Mouse (Mus musculus) CH12.LX (cell line): ENCODE data around the gene Nup133. TPM values are rescaled to one million over a fixed set of nuclear protein-coding genes. Genes with fewer than 3 reads are reported as not detected.
A peak's percentile ranks its signal among the peaks of the same experiment; 100 is the strongest.

Experiments used
- DNase-seq: peaks from one replicate; pipeline ENCODE4 v3.0.0-alpha.2; 2013; ENCODE audit errors: extremely low read depth
- H3K27ac ChIP-seq: 2 replicates; pipeline ENCODE4 v1.5.1; 2012; ENCODE audit warnings: low read depth, mild to moderate bottlenecking, control low read depth, moderate library complexity; ENCODE audit not compliant: insufficient read depth
- H3K27me3 ChIP-seq: replicated peaks from 2 replicates; pipeline ENCODE3; 2012; ENCODE audit warnings: inconsistent platforms
- H3K36me3 ChIP-seq, 2 experiments: replicated peaks in 1 of 2; 2 replicates each; pipeline versions ENCODE3 to v1.6.1; 2012; ENCODE audit warnings: inconsistent platforms in 1 of 2, low read length in 1 of 2, mild to moderate bottlenecking in 1 of 2, mixed read lengths in 1 of 2, moderate library complexity in 1 of 2; ENCODE audit not compliant: control insufficient read depth in 1 of 2, insufficient read depth in 1 of 2
- H3K4me1 ChIP-seq, 2 experiments: 2 replicates each; pipeline ENCODE4 v1.6.1; 2012; ENCODE audit warnings: inconsistent platforms in 1 of 2, moderate library complexity in 1 of 2; ENCODE audit not compliant: insufficient read depth in 2 of 2, control insufficient read depth in 1 of 2
- H3K4me2 ChIP-seq: 2 replicates; pipeline ENCODE4 v1.6.1; 2012; ENCODE audit warnings: low read depth, mild to moderate bottlenecking, control low read depth; ENCODE audit not compliant: poor library complexity, insufficient read depth, severe bottlenecking
- H3K4me3 ChIP-seq, 3 experiments: fragments of 150-350 bp in 1 of 3; sonication (generic) in 1 of 3; replicated peaks in 1 of 3; 2 replicates each; pipeline versions ENCODE3 to v1.5.1; 2011 to 2012; ENCODE audit warnings: low read depth in 2 of 3, low read length in 2 of 3, mild to moderate bottlenecking in 2 of 3, moderate library complexity in 2 of 3, control low read depth in 1 of 3, improper control_type of control experiment in 1 of 3, inconsistent platforms in 1 of 3, mixed read lengths in 1 of 3; ENCODE audit not compliant: poor library complexity in 1 of 3
- H3K79me2 ChIP-seq: replicated peaks from 2 replicates; pipeline ENCODE4 v1.6.1; 2012; ENCODE audit warnings: mild to moderate bottlenecking, moderate library complexity; ENCODE audit not compliant: control insufficient read depth, poor library complexity, insufficient read depth, severe bottlenecking; ENCODE audit errors: extremely low read depth
- H3K9ac ChIP-seq: 2 replicates; pipeline ENCODE4 v1.6.1; 2012; ENCODE audit warnings: low read depth, mild to moderate bottlenecking, control low read depth, moderate library complexity; ENCODE audit not compliant: insufficient read depth
- H3K9me3 ChIP-seq: replicated peaks from 2 replicates; pipeline ENCODE3; 2012; ENCODE audit warnings: low read length, inconsistent platforms, mixed read lengths
- BHLHE40 ChIP-seq: IDR thresholded peaks from 2 replicates; pipeline ENCODE4 v1.6.1; 2011; ENCODE audit warnings: mild to moderate bottlenecking, low read depth, low read length, improper control_type of control experiment
- EP300 ChIP-seq: IDR thresholded peaks from 2 replicates; pipeline ENCODE4 v1.6.1; 2011; ENCODE audit warnings: low read length, improper control_type of control experiment
- ETS1 ChIP-seq: conservative IDR thresholded peaks from 2 replicates; pipeline ENCODE4 v1.6.1; 2012; ENCODE audit warnings: low read depth, mild to moderate bottlenecking, inconsistent platforms, low read length, improper control_type of control experiment, moderate library complexity
- GABPA ChIP-seq: IDR thresholded peaks from 2 replicates; pipeline ENCODE4 v1.6.1; 2012; ENCODE audit warnings: low read depth, low read length, improper control_type of control experiment, inconsistent platforms; ENCODE audit not compliant: insufficient replicate concordance
- HCFC1 ChIP-seq: IDR thresholded peaks from 2 replicates; pipeline ENCODE4 v1.6.1; 2012; ENCODE audit warnings: low read depth, mild to moderate bottlenecking, inconsistent platforms, low read length, improper control_type of control experiment
- IRF4 ChIP-seq: IDR thresholded peaks from 2 replicates; pipeline ENCODE4 v1.6.1; 2014; ENCODE audit warnings: low read depth, mild to moderate bottlenecking, inconsistent platforms, low read length, improper control_type of control experiment
- JUN ChIP-seq: IDR thresholded peaks from 2 replicates; pipeline ENCODE4 v1.6.1; 2011; ENCODE audit warnings: low read depth, mild to moderate bottlenecking, low read length, improper control_type of control experiment, moderate library complexity; ENCODE audit not compliant: insufficient read depth
- JUND ChIP-seq: conservative IDR thresholded peaks from 2 replicates; pipeline ENCODE4 v1.6.1; 2011; ENCODE audit warnings: low read depth, low read length, improper control_type of control experiment
- MAX ChIP-seq: IDR thresholded peaks from 2 replicates; pipeline ENCODE4 v1.6.1; 2011; ENCODE audit warnings: low read length, improper control_type of control experiment
- MAZ ChIP-seq: IDR thresholded peaks from 2 replicates; pipeline ENCODE4 v1.6.1; 2012; ENCODE audit warnings: low read depth, mild to moderate bottlenecking, inconsistent platforms, low read length, improper control_type of control experiment, moderate library complexity
- MXI1 ChIP-seq: IDR thresholded peaks from 2 replicates; pipeline ENCODE4 v1.6.1; 2011; ENCODE audit warnings: mild to moderate bottlenecking, low read depth, low read length, improper control_type of control experiment
- MYC ChIP-seq: IDR thresholded peaks from 2 replicates; pipeline ENCODE4 v1.6.1; 2011; ENCODE audit warnings: low read depth, mild to moderate bottlenecking, improper control_type of control experiment, low read length
- NRF1 ChIP-seq: IDR thresholded peaks from 2 replicates; pipeline ENCODE4 v1.6.1; 2014; ENCODE audit warnings: low read depth, mild to moderate bottlenecking, inconsistent platforms, low read length, improper control_type of control experiment, moderate library complexity
- POLR2A ChIP-seq: IDR thresholded peaks from 2 replicates; pipeline ENCODE4 v1.6.1; 2011; ENCODE audit warnings: low read depth, mild to moderate bottlenecking, improper control_type of control experiment, low read length
- RAD21 ChIP-seq: IDR thresholded peaks from 2 replicates; pipeline ENCODE4 v1.6.1; 2011; ENCODE audit warnings: low read depth, mild to moderate bottlenecking, low read length, improper control_type of control experiment, moderate library complexity
- RCOR1 ChIP-seq: conservative IDR thresholded peaks from 2 replicates; pipeline ENCODE4 v1.6.1; 2012; ENCODE audit warnings: low read depth, mild to moderate bottlenecking, inconsistent platforms, low read length, improper control_type of control experiment
- SIN3A ChIP-seq: IDR thresholded peaks from 2 replicates; pipeline ENCODE4 v1.6.1; 2012; ENCODE audit warnings: low read length, improper control_type of control experiment, inconsistent platforms
- TBP ChIP-seq: conservative IDR thresholded peaks from 2 replicates; pipeline ENCODE4 v1.6.1; 2011; ENCODE audit warnings: low read depth, low read length, improper control_type of control experiment
- TCF12 ChIP-seq: IDR thresholded peaks from 2 replicates; pipeline ENCODE4 v1.6.1; 2014; ENCODE audit warnings: low read depth, mild to moderate bottlenecking, inconsistent platforms, low read length, improper control_type of control experiment
- UBTF ChIP-seq: IDR thresholded peaks from 2 replicates; pipeline ENCODE4 v1.6.1; 2012; ENCODE audit warnings: low read depth, mild to moderate bottlenecking, inconsistent platforms, low read length, improper control_type of control experiment, moderate library complexity
- ZC3H11A ChIP-seq: IDR thresholded peaks from 2 replicates; pipeline ENCODE4 v1.6.1; 2012; ENCODE audit warnings: low read depth, mild to moderate bottlenecking, inconsistent platforms, low read length, improper control_type of control experiment
- dilution Hi-C: fragments of 300-500 bp; cut with MboI; formaldehyde crosslinking; loops from 2 replicates; pipeline ENCODE4 v1.14.3; 2020; ENCODE audit warnings: low sequenced_read_pairs; ENCODE audit not compliant: extremely low pct_unique_long_range_greater_than_20kb, extremely low pct_ligation_motif_present
- in situ Hi-C: fragments of 300-500 bp; cut with MboI; formaldehyde crosslinking; loops from 3 replicates; pipeline ENCODE4 v1.14.3; 2019; ENCODE audit warnings: low sequenced_read_pairs, low pct_ligation_motif_present, low pct_unique_long_range_greater_than_20kb, mixed read lengths
- polyA plus RNA-seq: library from polyadenylated mRNA; unstranded; fragments of >175 nt; gene quantifications from 2 replicates; pipeline ENCODE4 v1.2.1, GENCODE M21; 2012; ENCODE audit warnings: low read depth; ENCODE audit not compliant: insufficient read length
- total RNA-seq, 2 experiments: library from RNA; depleted of rRNA; stranded (reverse); fragments of 300-350 nt in 1 of 2; fragments of >200 nt in 1 of 2; gene quantifications; 2 replicates each; pipeline ENCODE4 v1.2.3; 2012 to 2014

Gene Nup133
- total and polyA plus RNA-seq, 3 experiments = 32.8 to 49.0 (median 39.6) TPM

DNA sequence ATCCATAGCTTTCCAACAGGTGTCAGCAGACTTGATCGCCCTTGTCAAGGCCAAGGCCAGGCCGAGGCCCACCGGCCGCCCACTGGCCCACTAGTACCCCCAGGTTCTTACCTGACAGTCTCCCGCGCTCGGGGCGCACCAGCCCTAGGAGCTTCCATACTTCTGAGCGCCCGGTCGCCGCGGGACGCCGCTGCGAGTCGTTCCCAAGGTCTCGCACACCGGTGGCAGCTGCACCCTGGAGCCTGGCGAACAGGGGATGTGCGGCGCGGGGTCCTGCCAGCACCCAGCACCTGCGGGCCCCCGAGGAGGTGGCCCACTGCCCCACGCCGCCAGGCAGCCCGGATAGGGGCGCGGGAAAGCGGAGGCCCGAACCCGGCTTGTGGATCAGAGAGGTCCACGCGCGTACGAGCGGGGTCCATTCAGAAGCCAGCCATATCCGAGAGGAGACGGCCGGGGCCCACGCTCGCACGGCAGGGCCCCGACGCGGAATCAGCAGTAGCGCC is 33.3 kb upstream of the Nup133 start:
- Histone ChIP-seq H3K27ac (no peak overlapping the region), H3K4me3 (peak overlapping the region; percentile 49 to 71 (median 69)), H3K9me3 (no peaks in the 10 kb centered on the region), H3K79me2 (no peaks in the 10 kb centered on the region), H3K4me2 (peak overlapping the region; percentile 64), H3K36me3 (peaks cover 0 to 11% of the 10 kb centered on the region in 2 experiments), H3K27me3 (no peaks in the 10 kb centered on the region), H3K4me1 (peaks cover 0 to 37% of the 10 kb centered on the region in 2 experiments; a peak in 3 of 4 replicates), H3K9ac (peak overlapping the region; percentile 63)
- dilution Hi-C loops (no loop called here), in situ Hi-C loops (no loop called here)
- TF ChIP-seq TCF12 (no peak), TBP (no peak), SIN3A (no peak), NRF1 (no peak), UBTF (no peak), POLR2A (no peak), ETS1 (no peak), MYC (no peak), MAZ (no peak), BHLHE40 (no peak), GABPA (no peak), EP300 (no peak), JUN (no peak), MAX (no peak), IRF4 (no peak), RCOR1 (no peak), RAD21 (no peak)
- DNase-seq = no peak

DNA sequence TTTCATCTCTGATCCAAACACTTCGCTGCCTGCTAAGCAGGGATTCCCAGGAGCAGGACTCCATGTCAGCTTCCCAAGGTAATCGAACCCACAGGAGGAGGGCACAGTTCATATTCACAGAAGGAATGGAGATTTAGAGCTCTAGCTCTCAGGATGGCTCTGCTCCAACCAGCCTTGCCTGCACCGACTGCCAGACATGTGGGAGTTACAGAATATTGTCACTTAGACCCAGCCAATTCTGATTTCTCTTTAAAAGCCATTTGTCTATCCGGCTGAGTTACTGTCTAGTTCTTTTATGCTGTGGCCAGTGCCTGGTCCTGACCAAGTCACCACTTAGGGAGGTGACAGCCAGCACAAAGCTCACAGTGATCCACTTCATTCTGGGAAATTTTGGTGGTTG is 32.6 kb upstream of the Nup133 start:
- in situ Hi-C loops = no loop called here
- dilution Hi-C loops = no loop called here
- DNase-seq = no peak
- Histone ChIP-seq H3K79me2 (no peaks in the 10 kb centered on the region), H3K9ac (no peak overlapping the region), H3K27me3 (no peaks in the 10 kb centered on the region), H3K4me2 (no peak overlapping the region), H3K4me1 (peaks cover 0 to 37% of the 10 kb centered on the region in 2 experiments; a peak in 3 of 4 replicates), H3K9me3 (no peaks in the 10 kb centered on the region), H3K4me3 (no peak overlapping the region), H3K36me3 (peaks cover 0 to 7% of the 10 kb centered on the region in 2 experiments), H3K27ac (no peak overlapping the region)
- TF ChIP-seq MYC = no peak
- no peak for TF ChIP-seq HCFC1
- no peak for TF ChIP-seq MXI1
- TF ChIP-seq ZC3H11A = no peak
- no peak for TF ChIP-seq JUND
